Mouse (Mus musculus) gonadal fat pad, adult 2 months (tissue): ENCODE measurements around the gene Dpyd. TPM values are rescaled to one million over a fixed set of nuclear protein-coding genes. Genes with fewer than 3 reads are reported as not detected.
A peak's percentile ranks its signal among the peaks of the same experiment; 100 is the strongest.

Source experiments
- DNase-seq: peaks from one replicate; pipeline ENCODE4 v3.0.0-alpha.2; 2012; ENCODE audit warnings: low read depth
- polyA plus RNA-seq: library from polyadenylated mRNA; depleted of rRNA; stranded (reverse); fragments of >200 nt; gene quantifications from 2 replicates; pipeline ENCODE4 v1.2.3, GENCODE M21; 2012

The Dpyd gene
- polyA plus RNA-seq, 1 experiment = 5.3 TPM

- peak; percentile 17 for DNase-seq
These were observed 114.3 kb downstream of the Dpyd start for GRCm38 (mm10) chr3:118676052-118676777.

DNA sequence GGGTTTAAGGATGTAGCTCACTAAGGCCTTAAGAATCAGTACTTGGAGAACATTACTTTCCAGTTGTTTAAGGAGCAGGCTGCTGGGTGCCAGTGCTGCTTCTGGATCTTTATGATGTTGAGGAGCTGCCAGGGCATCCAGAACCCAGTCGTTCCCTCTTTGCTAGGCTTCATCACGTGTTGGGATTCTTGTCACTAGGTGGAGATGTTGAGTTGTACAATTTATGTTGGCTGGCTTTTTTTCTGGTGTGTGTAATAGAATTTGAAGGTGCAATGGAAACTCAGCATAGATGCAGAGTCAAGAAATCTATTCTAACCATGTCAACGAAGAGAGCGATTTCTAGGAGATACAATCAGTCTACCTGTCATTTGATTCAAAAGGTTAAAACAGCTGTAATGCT, 118.9 kb downstream of the Dpyd start:
- no peak for DNase-seq

DNA sequence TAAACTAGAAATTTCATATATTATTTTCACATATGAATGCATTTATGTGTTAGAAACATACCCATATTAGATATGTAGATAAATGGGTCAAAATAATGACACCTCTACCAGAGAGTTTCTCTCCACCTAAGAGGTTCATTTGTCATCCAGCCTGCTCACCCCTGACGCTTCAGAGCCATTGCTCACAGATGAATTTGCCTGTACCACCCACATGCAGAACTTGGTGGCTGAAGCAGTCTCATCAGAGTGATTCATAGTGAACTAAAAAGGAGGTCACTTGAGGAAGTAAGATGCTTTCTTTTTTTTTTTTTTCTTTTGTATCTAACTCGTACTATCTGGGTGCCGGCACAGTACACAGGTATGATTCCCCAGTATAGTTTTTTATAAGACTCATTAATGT, 188.3 kb downstream of the Dpyd start:
- no peak for DNase-seq

DNA sequence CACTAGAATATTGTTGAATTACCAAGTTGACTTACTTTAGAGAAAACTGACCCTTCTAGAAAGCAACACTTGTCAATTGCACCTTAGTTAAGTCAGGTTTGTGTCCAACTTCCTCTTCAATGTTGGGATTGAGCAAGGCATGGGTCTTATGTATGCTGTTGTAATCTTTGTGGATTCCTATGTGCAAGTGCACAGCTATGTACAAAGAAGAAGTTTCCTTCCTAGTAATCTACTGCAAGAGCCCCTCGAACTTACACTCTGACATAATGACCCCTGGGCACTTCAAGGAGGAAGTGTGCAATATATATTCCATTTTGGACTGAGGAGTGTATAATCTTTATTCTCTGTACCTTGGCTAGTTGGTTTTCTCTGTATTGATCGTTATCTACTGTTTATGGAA, 191.7 kb downstream of the Dpyd start:
- DNase-seq = no peak

DNA sequence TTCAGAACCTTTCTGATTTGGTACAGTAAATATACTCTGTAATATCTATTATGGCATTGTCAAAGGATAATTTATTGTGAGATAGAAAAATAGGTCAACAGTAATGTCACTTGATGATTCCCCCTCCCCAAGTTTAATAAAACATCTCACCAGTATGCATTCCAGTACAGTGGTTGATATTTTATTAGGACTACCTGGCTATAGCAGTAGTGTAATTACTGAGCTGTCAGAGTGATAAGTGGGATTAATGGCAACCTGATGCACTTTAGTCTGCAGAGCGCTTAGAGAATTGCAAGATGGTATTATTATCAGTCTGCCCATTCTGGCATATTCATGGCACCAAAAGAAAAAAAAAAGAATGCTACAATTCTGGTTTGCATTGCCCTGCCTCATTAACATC, 194.2 kb downstream of the Dpyd start:
- no peak for DNase-seq

- no peak for DNase-seq
These were observed 251.0 kb downstream of the Dpyd start for GRCm38 (mm10) chr3:118812885-118813284.

DNA sequence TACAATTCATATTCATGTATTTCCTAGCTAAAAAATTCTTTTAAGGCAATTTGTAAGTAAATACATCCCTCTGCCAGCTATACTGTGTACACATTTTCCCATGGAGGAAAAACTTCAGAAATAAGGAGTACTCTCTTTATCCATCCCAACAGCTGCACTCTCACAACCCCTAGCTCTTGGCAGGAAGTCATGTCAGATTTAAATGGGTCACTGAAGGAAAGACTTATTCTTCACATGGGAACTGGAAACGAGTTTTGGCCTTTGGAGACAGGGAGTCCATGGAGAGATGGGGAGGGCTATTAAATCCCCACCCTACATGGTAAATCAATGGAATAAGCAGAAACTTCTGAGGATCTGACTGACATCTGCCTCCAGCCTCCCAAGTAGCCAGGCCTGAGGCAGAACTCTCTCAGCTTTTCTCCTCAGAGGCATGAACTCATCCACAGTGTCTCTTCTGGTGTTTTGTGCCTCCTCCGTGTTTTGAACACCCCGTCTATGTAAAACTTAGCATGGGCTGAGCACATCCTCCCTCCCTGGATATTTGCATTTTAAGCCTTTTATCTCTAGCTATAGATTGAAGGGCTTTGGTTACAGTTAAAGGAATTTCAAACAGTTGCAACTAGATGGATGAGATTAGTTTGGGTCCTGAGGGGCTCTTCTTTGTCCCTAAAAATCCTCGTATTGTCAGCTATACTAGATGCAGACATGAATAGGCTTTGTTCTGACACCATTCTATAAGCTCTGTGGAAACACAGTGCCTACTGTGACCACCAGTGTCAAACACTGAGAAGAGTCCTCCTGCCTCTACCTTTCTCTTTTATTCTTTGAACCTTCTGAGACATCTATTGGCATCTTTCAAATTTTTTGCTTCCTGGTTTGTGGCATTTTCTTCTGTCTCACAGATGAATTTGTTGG, 288.9 kb downstream of the Dpyd start:
- no peak for DNase-seq

- DNase-seq = no peak
These were observed 290.8 kb downstream of the Dpyd start for GRCm38 (mm10) chr3:118852711-118853110.

GRCm38 (mm10) chr3:118855411-118855810, 293.5 kb downstream of the Dpyd start:
- peak; percentile 37 for DNase-seq

GRCm38 (mm10) chr3:118869113-118870107, 307.5 kb downstream of the Dpyd start:
- no peak for DNase-seq

- no peak for DNase-seq
These were observed 313.9 kb downstream of the Dpyd start for GRCm38 (mm10) chr3:118875871-118876270.

DNA sequence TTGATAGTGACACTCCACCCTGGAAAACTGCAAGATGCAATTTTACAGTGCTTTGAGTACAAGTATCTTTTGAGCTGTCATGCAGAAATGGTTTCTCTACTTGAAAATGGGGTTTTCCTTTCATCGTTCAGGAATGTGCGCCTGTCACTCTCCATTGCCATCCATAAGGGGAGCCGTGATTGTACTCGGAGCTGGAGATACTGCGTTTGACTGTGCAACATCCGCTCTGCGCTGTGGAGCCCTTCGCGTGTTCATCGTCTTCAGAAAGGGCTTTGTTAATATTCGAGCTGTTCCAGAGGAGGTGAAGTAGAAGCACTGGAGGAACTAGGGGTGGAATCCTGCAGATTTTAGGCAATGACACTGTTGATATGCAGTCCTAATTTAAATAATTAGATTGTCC, 337.1 kb downstream of the Dpyd start:
- DNase-seq = no peak

DNA sequence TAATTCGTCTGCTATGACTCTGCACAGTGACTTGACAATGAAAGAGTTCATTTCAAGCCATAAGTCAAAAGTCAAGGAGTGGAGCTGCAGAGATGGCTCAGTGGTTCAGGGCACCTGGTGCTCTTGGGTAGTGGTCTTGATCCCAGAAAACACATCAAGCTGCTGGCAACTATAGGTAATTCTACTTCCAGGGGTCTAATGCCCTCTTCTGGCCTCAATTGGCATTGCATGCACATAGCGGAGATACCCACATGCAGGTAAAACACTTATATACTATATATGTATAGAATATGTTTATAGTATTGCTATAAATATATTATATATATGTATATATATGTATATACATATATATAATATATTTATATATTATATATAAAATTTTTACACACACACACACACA, 429.4 kb downstream of the Dpyd start:
- DNase-seq = no peak

DNA sequence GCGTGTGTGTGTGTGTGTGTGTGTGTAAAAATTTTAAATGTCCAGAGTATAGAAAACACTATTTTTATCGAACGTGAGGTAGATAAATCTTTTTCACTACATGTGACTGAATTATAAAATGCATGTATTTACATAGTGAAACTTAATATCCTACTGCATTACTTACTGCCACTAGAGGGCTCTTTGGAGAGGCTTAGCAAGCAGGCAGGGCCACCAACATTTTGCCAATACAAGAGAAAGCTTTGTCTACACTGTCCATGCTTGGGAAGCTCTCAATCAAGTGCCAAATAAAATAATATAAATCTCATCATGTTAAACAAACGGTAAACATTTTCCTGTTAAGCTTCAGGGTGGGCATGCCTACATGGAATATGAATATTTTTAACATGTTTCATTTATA, 429.9 kb downstream of the Dpyd start:
- no peak for DNase-seq

DNA sequence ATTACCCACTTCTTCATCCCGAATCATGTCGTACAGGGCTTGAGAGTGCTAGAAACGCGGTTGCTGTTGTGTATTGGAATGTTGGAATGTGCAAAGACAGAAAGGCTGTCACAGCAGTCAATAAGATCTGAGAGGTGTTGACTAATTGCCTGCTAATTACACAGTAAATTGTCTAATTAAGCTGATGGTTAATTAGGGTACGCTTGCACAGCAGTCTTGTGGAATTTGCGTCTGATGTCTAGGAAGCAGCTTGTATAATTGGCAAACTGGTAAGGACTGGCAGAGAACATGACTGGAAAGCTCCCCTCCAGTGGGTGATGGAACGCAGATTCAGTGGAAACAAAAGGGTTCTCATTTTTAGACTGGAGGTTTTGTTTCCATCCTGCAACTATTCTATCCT, 459.3 kb downstream of the Dpyd start:
- DNase-seq = no peak

GRCm38 (mm10) chr3:119042611-119043010, 480.7 kb downstream of the Dpyd start:
- DNase-seq = no peak

- no peak for DNase-seq
These were observed 494.2 kb downstream of the Dpyd start for GRCm38 (mm10) chr3:119056144-119056543.

DNA sequence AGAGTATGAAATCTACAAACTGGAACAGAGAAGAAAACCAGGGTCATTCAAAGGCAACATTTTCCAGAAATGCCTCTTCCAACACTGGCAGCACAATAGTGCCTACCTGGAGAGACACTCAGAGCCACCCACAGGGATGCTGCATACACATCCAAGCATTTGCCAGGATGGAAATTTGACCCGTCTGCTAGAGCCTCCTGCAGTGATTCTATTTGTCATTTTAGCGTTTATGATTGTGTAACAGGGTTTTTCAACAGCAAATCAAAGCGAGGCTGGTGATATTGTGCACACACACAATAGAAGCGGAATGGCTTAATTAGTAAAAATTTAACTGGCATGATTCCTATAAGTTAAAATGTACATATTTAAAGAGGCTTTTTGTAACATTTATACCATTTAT, 501.3 kb downstream of the Dpyd start:
- no peak for DNase-seq

- DNase-seq = no peak
These were observed 501.7 kb downstream of the Dpyd start for GRCm38 (mm10) chr3:119063642-119064041.

- no peak for DNase-seq
These were observed 502.8 kb downstream of the Dpyd start for GRCm38 (mm10) chr3:119064746-119065145.

GRCm38 (mm10) chr3:119067221-119067620, 505.3 kb downstream of the Dpyd start:
- DNase-seq = no peak

DNA sequence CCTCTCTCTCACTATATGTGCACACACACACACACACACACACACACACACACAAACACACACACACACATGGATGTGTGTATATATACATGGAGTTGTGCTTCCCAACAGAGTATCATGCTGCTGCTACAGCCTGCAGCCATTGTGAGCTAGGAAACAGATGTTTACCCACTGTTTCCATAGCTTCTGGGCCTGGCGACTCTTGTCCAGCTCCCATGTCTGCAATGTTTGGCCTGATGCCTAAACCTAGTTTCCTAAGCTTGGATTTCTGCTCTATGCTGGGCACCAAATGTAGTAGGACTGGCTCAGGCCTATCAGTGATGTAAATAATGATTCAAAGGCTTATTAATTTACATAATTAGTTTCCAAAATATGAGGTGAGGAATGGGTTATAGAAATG, 524.7 kb downstream of the Dpyd start:
- DNase-seq = peak; percentile 6
